Mouse (Mus musculus) subcutaneous adipose tissue, adult 2 months (tissue): ENCODE data around the gene Zfp182. TPM values are rescaled to one million over a fixed set of nuclear protein-coding genes. Genes with fewer than 3 reads are reported as not detected.

Experiments used
- polyA plus RNA-seq: library from polyadenylated mRNA; depleted of rRNA; stranded (reverse); fragments of >200 nt; gene quantifications from 2 replicates; pipeline ENCODE4 v1.2.3, GENCODE M21; 2012; ENCODE audit warnings: low replicate concordance; rRNA removed

Zfp182 gene
- polyA plus RNA-seq, result 1.5 and 1.6 TPM in 2 replicates

GRCm38 (mm10) chrX:21061866-21062543 lies at the start of gene Zfp182:
Gene Zfp182 (minus strand): TSS chrX:21062316.

DNA sequence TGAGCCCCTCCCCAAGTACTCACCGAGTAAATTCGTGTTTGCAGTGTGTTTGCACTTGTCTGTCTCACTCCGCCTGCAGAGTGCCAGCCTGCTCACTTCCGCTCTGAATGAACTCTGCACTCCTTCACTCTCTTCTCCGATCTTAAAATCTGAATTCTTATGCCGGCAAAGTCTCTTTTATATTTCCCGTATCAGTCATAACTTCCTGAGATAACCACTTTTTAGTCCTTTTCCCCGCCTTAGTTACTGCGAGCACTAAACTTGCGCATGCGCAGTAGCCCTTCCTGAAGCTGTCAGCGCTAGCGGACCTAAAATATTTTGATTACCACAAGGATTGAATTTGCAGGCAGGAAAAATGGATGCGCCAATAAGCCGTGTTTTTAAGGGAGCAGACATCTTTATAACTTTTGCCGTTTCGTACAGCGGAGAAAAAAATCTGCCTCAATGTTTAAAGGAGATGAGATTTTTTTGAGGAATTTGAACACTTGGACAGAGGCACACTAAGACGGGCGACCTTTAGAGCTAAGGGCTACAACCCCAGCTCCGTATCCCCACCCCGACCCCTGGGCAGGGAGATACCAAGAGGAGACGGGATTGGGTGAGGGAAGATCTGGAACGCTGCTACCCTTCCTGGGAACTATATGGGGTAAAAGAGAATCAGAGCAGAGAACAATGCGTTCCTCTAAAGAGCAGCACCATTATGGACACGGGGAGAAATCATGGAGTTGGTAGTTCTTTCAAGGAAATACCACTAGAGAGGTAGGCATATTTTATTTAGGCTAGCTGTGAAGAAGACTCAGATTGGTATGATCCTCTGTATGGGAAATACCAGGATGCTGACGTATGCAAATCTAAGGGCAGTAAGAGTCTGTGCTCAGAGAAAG lies 27.1 kb upstream of the Zfp182 start, which contains the start of gene Zfp300:
Gene Zfp300, minus strand, starts transcription at position 545 of the 884 bp plus-strand sequence.

DNA sequence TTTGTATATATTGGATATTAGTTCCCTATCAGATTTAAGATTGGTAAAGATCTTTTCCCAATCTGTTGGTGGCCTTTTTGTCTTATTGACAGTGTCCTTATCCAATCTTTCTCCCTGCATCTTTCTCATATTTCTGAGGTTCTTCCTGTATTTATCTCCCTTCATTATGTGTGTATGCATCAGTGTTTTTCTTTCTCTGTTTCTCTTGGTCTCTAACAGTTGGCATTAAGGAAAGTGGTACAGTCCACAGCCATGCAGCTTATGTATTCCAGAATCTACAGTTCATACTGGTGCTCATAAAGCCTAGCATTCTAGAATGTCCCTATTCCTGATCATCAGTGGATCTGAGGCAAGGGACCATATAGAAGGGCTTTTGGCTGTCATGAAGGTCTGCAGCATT lies 6.0 kb upstream of the Zfp182 start, which contains the start of gene Spaca5:
Gene Spaca5, plus strand, starts transcription at position 301 of the 400 bp plus-strand sequence.

Other genes with a start within 250 kb of the Zfp182 start
- 11.9 and 29.4 TPM in 2 replicates for gene Timp1, start 192.2 kb downstream of the Zfp182 start, polyA plus RNA-seq
- 0.42 and 0.64 TPM in 2 replicates for gene Syn1, start 141.3 kb downstream of the Zfp182 start, polyA plus RNA-seq
- gene Cfp, start 130.8 kb downstream of the Zfp182 start, polyA plus RNA-seq, result 39.5 and 44.0 TPM in 2 replicates
- gene Elk1, start 111.7 kb downstream of the Zfp182 start, polyA plus RNA-seq, result 21.0 and 24.7 TPM in 2 replicates
- 20.8 and 24.5 TPM in 2 replicates for gene Uxt, start 100.3 kb downstream of the Zfp182 start, polyA plus RNA-seq
- not detected in 2 replicates for gene Spaca5, start 6.1 kb upstream of the Zfp182 start, polyA plus RNA-seq
- gene Zfp300, start 27.2 kb upstream of the Zfp182 start, polyA plus RNA-seq, result 0.24 and 0.35 TPM in 2 replicates
- not detected in 2 replicates for gene Ssxa1, start 53.5 kb upstream of the Zfp182 start, polyA plus RNA-seq
- not detected in 2 replicates for gene Gm21876, start 113.3 kb upstream of the Zfp182 start, polyA plus RNA-seq